Mouse (Mus musculus): ENCODE measurements around the gene Btbd6. TPM values are rescaled to one million over a fixed set of nuclear protein-coding genes. Genes with fewer than 3 reads are reported as not detected.

Btbd6 gene
- 10 to 100 TPM; 14.6 to 24.7 TPM for total RNA-seq (2021)
- polyA plus RNA-seq (2012; rRNA removed) = 165 and 232 TPM in 2 replicates
- long read RNA-seq, transcript Btbd6-204 (4 exons, 2,085 nt) = major isoform, 17 of 32 reads
- long read RNA-seq, partial matches to known transcripts = 3 of 32 reads
- long read RNA-seq, other reads (novel, unspliced or antisense) = 2 of 32 reads

- peak; percentile 94 for DNase-seq
Measured at GRCm38 (mm10) chr12:112976371-112977073, at the start of gene Btbd6. Gene Btbd6 (plus strand): TSS chr12:112976482.

DNA sequence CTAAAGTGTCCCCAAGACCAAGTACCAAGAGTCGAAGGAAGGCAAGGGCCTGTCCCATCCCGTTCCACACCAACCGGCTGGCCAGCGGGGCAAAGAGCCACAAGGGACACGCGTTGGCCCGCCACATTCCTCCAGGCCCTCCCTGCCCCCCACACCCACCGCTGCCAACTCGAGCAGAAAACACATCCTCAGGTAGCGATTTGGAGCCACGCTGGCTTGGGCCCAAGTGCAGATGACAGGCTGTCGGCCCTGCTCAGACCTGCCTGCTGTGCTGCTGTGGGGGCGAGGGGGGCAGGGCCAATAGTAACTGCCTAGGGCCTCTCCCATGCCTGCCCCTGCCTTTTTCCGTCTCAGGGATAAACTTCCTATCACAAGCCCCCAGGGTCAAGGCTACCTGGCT lies 49.0 kb upstream of the Btbd6 start:
- no peak for DNase-seq

DNA sequence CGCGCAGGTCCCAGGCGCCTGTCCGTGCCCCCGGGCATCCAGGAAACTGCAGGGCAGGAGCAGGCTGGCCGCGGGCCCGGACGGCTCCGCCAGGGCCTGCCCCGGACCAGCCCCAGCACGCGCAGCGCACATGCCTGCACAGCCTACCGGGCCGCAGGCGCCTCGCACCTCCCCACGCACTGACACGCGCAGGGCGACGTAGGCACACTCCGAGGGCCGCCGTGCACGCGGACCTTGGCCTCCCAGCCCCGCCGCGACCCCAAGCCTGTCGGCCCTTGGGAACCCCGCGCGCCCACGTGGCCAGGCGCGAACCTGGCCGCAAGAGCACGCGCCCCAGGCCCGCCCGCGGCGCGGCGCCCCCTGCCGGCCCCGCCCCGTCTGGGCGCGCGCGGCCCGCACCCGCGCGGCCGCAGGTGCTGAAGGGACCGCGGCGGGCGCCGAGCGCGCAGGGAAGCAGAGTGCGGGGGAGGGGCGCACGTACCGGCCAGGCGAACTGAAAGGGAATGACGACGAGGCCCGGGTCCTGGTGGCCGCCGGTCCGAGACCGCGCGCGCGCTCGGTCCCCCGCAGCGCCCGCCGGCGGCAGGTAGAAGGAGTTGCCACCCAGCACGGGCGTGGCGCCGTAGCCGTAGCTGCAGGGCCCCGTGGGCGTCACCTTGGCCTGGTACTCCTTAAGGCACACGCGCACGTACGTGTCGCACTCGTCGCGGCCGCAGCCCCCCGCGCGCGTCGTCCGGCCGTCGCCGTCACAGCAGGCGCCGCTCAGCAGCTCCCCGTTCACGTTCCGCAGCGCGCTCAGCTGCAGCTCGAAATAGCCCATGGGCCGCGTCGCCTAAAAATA lies 47.7 kb upstream of the Btbd6 start:
- DNase-seq = peak; percentile 37

GRCm38 (mm10) chr12:112929562-112930352 lies 46.5 kb upstream of the Btbd6 start, which contains the start of gene Jag2:
Gene Jag2 (minus strand): TSS chr12:112929776.
- DNase-seq = peak; percentile 44

DNA sequence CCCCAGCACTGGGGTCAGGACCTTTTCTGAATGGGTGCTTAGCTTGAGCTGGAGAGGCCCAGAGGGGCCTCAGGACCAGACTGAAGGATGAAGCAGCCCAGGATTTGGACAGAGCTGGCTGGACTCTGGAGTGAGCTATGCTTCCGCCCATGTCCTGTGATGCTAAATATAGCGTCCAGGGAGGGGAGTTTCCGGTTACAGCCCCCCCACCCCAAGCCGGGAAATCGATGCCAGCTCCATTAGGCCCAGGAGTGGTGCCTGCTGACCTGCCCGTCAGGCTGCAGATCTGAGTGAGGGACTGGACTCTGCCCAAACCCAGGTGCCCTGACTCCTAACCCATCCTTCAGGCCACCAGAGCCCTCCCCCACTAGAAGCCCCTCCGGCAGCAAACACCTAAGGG lies 43.6 kb upstream of the Btbd6 start:
- no peak for DNase-seq

DNA sequence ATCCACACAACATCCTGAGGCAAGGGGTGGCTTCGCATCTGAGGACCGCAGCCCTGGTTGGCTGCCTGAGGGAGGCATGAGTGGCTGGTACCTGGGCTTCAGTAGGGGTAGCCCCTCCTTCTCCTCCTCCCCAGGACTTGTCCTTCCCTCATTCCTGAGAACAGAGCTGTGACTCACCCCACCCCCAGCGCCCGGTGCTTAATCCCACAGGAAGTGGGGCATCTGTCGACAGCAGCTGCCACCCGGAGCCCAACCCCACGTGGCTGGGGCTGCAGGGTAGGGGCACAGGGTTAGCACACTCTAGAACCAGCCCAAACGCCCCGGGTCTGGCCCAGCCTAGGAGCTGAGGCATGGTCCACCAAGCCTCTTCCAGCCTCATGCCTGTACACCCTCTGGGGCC lies 38.4 kb upstream of the Btbd6 start:
- no peak for DNase-seq

DNA sequence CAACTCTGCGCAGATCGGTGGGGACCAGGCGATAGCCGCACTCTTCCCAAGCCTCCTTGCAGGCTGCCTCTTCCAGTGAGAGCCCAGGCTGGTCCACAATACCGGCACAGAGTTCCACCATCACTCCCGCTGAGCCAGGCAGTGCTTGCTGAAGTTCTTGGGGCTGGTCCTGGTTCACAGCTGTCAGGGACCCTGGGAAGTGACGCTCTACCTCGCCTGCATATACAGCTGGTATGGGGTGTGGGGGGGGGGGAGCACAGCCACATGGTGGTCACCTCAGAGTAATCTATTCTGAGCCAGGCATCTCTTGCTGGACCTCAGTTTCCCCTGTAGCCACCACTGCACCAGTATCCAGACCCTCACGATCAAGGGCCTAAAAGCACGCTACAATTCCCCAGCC lies 37.9 kb upstream of the Btbd6 start:
- no peak for DNase-seq

DNA sequence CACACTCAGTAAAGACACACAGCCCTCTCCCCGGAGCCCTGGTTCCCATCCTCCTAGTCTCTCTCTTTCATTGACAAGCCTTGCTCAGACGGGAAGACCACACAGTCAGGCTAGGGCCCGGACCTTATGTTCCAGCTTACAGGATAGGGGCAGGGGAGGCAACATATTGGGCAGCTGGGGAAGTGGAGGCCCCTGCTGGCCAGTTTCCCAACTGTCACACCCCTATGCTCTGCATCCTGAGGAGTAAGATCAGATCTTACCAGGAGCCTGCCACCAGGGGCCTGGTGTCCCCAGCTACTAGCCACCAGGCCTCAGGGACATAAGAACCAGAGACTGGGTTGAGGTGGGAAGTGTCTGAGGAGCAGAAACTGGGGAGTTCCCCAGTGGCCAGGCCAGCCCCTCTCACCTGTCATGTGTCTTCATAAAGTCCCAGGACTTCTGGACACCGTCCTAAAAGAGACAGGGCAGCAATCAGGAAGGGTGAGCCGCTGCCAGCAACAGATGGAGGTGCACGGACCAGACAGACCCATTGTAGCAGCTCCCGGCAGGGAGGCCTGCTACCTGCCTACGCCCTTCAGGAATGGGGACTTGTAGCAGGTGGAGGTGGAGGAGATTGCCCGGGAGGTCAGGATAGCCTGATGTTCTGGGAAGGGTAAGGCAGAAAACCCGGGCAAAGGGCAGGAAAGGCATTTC lies 37.3 kb upstream of the Btbd6 start:
- no peak for DNase-seq

DNA sequence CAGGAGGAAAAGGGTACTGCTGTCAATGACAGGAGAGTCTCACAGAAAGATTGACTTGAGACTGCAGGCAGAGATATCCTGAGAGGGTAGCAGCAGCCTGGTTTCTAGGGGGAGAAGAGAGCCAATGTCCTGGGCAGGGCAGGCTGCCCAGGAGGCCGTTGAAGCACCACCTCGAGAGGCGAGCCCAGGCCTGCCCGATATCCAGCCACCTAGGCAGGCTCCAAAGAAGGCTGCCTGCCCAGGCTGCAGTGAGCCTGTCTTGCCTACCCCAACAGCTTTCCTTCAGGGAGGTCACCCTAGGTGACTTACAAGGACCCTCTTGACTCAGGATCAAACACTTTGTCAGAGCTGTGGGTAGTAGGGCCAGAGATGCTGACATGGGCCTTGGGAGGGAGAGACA lies 36.0 kb upstream of the Btbd6 start:
- DNase-seq = no peak

- no peak for DNase-seq
Measured at GRCm38 (mm10) chr12:112940710-112941109, 35.6 kb upstream of the Btbd6 start.

DNA sequence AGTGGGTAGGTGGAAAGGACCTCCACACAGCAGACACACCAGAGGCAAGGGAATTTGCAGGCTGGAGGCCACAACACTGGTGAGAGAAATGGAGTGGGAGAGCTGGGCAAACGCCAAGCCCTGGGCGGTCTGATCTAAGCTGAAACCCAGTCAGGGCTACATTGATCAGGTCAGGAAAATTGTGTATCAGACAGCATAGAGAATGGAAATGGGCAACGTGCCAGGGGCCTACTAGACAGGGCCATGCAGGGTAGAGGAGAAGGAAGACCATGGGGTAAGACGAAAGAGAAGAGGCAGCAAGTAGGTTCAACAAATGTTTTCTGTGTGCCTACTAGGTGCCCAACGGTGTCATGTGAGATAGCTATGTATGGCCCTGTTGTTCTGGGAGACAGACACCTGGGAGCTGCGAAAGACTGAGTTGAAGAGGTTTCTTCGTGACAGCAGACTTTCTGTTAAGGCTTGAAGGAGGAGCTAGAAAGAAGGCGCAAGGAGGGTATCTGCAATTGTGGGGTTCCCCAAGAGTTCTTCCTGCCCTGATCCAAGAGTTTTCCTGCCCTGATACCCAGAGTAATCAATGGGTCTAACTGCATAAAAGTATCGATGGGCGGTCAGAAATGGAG lies 35.0 kb upstream of the Btbd6 start:
- no peak for DNase-seq

DNA sequence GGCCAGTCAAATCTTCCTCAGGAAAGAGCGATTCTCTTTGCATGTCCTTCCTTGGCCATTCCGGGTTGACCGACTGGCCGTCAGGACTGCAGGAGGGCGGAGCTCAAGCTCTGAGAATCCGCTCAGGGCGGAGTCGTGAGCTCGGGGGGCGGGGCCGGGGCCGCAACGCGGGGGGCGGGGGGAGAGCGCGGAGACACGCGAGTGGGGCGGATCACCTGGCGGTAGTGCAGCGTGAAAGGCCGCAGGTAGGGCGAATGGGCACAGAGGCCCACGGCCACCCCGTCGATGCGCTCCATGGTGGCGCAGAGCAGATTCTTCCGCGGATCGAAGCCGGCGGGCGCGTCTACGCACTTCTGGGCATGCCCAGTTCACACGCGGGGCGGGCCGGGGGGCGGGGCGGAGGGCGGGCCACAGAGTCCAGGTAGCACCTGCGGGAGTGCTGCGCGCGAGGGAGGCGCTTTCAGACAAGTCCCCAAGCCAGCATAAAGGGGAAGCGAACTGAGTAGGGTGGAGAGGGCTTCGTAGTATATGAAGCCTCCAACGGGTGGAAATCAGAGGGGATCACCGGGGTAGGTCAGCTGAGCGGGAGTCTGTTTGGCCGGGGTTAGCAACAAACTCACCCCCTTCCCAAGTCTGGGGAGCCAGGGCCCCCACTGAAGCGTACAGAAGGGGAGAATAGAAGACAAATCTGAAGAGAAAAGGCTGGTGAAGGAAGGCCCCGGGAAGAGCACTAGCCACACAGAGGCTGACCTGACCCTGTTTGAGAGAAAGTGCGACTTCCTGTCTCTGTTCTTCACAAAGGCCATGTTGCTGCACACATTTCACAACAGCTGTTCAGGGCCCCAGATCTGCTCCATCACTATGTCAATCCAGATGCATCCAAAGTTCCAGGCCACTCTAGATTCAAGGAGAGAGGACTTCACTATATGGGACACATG lies 34.2 kb upstream of the Btbd6 start, which contains the start of gene Nudt14:
Gene Nudt14 (minus strand): TSS at position 349 of the 938 bp plus-strand sequence.
- DNase-seq = peak; percentile 89

GRCm38 (mm10) chr12:112943669-112944068 lies 32.6 kb upstream of the Btbd6 start:
- no peak for DNase-seq

GRCm38 (mm10) chr12:112947307-112947706 lies 29.0 kb upstream of the Btbd6 start:
- DNase-seq = peak; percentile 33

- peak; percentile 96 for DNase-seq
Measured at GRCm38 (mm10) chr12:112950040-112950760, 26.1 kb upstream of the Btbd6 start.

- DNase-seq = peak; percentile 34
Measured at GRCm38 (mm10) chr12:112950761-112951129, 25.5 kb upstream of the Btbd6 start.

DNA sequence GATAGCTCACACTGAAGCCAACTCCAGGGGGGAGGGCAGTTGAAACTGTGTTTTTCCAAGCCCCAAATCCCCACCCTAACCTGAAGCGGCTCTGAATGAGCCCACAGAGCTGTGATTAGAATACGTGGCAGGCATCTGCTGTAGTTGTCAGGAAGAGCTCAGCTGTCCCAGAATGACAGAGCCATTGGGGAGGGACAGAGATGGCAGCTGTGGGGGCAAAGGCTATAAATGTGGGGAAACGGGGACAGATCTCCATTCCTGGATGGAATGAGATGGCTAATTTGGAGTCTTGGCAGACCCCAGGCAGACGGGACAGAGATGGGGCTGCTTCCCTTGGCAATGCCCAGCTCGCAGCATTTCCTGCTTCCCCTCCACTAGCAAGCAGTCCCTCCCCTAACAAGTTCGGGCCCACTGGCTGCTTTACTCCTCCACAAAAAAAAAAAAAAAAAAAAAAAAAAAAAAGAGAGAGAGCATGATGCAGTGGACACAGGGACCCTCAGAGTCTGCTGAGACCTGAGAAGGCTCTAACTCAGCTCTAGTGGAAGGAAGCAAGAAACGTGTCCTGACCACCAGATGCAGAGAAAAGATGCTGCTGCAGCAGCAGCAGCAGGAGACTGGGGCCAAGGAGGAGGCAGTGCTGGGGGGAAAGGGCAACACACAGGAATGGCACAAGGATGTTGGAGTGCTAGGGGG lies 25.0 kb upstream of the Btbd6 start:
- DNase-seq = no peak

DNA sequence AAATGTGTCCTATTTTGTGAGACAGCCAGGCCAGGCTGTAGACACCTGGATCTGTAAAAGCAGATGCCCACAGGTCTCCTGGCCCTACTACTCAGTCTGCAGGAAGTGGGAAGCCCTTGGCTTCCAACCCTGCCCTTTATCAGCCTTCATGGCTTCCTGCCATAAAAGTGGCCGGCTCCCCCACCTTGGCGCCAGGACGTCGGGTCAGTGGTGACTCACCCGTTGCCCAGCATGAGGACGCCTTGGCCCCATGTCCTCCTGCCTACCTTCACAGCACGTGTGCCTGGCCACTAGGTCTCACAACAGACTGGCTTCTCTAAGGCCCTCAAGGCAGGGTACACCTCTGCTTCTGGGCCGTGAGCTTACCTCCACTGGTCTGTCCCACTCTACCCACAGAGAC lies 23.8 kb upstream of the Btbd6 start:
- peak; percentile 93 for DNase-seq
